Mouse (Mus musculus): Measurements from ENCODE around the gene Senp1.

DNA sequence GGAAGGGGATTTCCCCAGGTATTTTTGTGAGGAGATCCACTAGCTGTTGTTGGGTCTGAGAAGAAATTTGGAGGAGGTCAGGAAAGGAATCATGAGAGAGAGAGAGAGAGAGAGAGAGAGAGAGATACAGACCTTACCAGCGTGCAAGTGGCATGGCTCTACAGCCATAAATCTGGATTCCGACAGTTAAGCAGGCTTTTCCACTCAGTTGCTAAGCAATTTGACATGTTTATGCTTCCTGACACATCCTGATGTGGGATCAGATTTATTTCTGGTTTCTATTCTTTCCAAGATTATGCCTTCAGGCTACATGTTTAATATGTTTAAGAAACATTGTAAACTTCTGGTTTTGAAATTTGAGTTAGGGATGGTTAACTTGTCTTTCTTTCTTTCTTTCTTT is 71.7 kb downstream of the Senp1 start:
- no peak for TF ChIP-seq POLR2A (IDR thresholded peaks at IDR 0.05; ENCODE audit: insufficient read length, low read depth)
- no peak for TF ChIP-seq CEBPB (IDR thresholded peaks at IDR 0.05; ENCODE audit: insufficient read depth, poor library complexity, severe bottlenecking)
- TF ChIP-seq MAX (IDR thresholded peaks at IDR 0.05; ENCODE audit: low read depth) = no peak
- TF ChIP-seq POLR2AphosphoS2 (IDR thresholded peaks at IDR 0.05; ENCODE audit: insufficient read length, low read depth) = no peak
- no peak for TF ChIP-seq E2F4 (IDR thresholded peaks at IDR 0.05; ENCODE audit: insufficient read depth)
- TF ChIP-seq USF1 (IDR thresholded peaks at IDR 0.05; ENCODE audit: low read depth) = no peak
- no peak for TF ChIP-seq TCF12 (IDR thresholded peaks at IDR 0.05; ENCODE audit: insufficient read depth, poor library complexity, severe bottlenecking)
- TF ChIP-seq MYOG (IDR thresholded peaks at IDR 0.05; ENCODE audit: control insufficient read depth in 1 of 3, insufficient read depth in 1 of 3, insufficient read length in 2 of 3, low read depth in 2 of 3) = no peak
- no peak for TF ChIP-seq MYOD1 (IDR thresholded peaks at IDR 0.05; ENCODE audit: control insufficient read depth in 1 of 3, insufficient read length in 2 of 3, low read depth in 2 of 3)

Measured in myocyte (in vitro differentiated cells).